Mouse (Mus musculus) limb, embryonic 13.5 days (tissue): ENCODE measurements around the gene Atxn7l1. TPM values are rescaled to one million over a fixed set of nuclear protein-coding genes. Genes with fewer than 3 reads are reported as not detected.

ENCODE experiments used
- ATAC-seq: fragments of 200-750 bp; cut with Nextera tagmentation; 2 replicates; pipeline ENCODE4 v1.8.0; 2017; ENCODE audit warnings: low read depth, moderate number of reproducible peaks, moderate TSS enrichment; ENCODE audit not compliant: low FRiP score
- H3K27ac ChIP-seq: fragments of 300-500 bp; sonication (generic); 2 replicates; pipeline ENCODE4 v1.5.1; 2015; ENCODE audit warnings: inconsistent platforms, mild to moderate bottlenecking, moderate library complexity
- H3K27me3 ChIP-seq: fragments of 300-500 bp; sonication (generic); 2 replicates; pipeline ENCODE4 v1.6.1; 2015; ENCODE audit warnings: mild to moderate bottlenecking, inconsistent platforms
- H3K36me3 ChIP-seq: fragments of 300-500 bp; sonication (generic); 2 replicates; pipeline ENCODE4 v1.6.1; 2015; ENCODE audit warnings: inconsistent platforms, mild to moderate bottlenecking, moderate library complexity
- H3K4me1 ChIP-seq: fragments of 300-500 bp; sonication (generic); 2 replicates; pipeline ENCODE4 v1.6.1; 2015; ENCODE audit warnings: inconsistent platforms
- H3K4me2 ChIP-seq: fragments of 300-500 bp; sonication (generic); replicated peaks from 2 replicates; pipeline ENCODE4 v1.6.1; 2015; ENCODE audit warnings: inconsistent platforms, mild to moderate bottlenecking, moderate library complexity
- H3K4me3 ChIP-seq: fragments of 300-500 bp; sonication (generic); 2 replicates; pipeline ENCODE4 v1.5.1; 2015; ENCODE audit warnings: moderate library complexity, mild to moderate bottlenecking, inconsistent platforms
- H3K9ac ChIP-seq: fragments of 300-500 bp; sonication (generic); 2 replicates; pipeline ENCODE4 v1.6.1; 2015; ENCODE audit warnings: mild to moderate bottlenecking, inconsistent platforms
- H3K9me3 ChIP-seq: fragments of 300-500 bp; sonication (generic); 2 replicates; pipeline ENCODE4 v1.6.1; 2016; ENCODE audit warnings: inconsistent platforms
- WGBS: fragments of 180-500 bp; shearing (Covaris S2); methylation state at CpG from one replicate; pipeline ENCODE4 v1.1.7; 2015; 5-methylcytosine and 5-hydroxymethylcytosine counted together
- polyA plus RNA-seq: library from polyadenylated mRNA; unstranded; fragments of >200 nt; fragmentation: Nextera tagmentation; extraction: Ambion mirVana; gene quantifications from 2 replicates; pipeline ENCODE4 v1.2.1, GENCODE M21; 2015

The Atxn7l1 gene
- polyA plus RNA-seq, 1 experiment from 2014 or later = 13.9 TPM

GRCm38 (mm10) chr12:33128702-33129101, 18.8 kb upstream of the Atxn7l1 start:
- Histone ChIP-seq H3K4me1 (peaks cover 9% of the 10 kb centered on the region; the same call in 1 of the 2 replicates), H3K27ac (no peak overlapping the region), H3K9ac (no peak overlapping the region), H3K27me3 (no peaks in the 10 kb centered on the region), H3K4me3 (no peak overlapping the region), H3K9me3 (no peaks in the 10 kb centered on the region), H3K36me3 (no peaks in the 10 kb centered on the region), H3K4me2 (no peak overlapping the region)
- WGBS = 67% methylated on average over 7 of the region's 7 CpGs
- ATAC-seq = no peak

DNA sequence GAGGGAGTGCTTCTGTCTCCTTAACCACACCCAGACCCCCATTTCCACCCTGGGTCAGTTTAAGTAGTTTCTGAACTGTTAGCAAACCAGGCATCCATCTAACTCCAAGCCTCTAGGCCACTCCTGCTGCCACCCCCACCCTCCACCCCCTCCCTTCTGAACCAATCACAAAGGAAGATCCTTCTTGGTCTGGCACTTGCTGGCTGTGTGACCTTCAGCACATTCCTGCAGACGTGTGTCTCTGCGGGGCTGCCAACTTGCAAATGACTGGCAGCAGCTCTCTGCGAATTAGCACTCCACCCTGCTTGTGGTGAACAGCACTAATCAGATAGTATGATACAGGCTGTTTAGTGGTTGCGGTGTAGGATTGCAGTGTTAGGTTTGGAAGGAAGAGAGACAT, 18.1 kb upstream of the Atxn7l1 start:
- 17% methylated on average over 4 of the region's 4 CpGs for WGBS
- no peak overlapping the region for H3K4me3 ChIP-seq
- H3K36me3 ChIP-seq = no peaks in the 10 kb centered on the region
- H3K4me1 ChIP-seq = peaks cover 9% of the 10 kb centered on the region; the same call in 1 of the 2 replicates
- no peak for ATAC-seq
- H3K9ac ChIP-seq = no peak overlapping the region
- no peaks in the 10 kb centered on the region for H3K9me3 ChIP-seq
- H3K4me2 ChIP-seq = no peak overlapping the region
- no peaks in the 10 kb centered on the region for H3K27me3 ChIP-seq
- H3K27ac ChIP-seq = no peak overlapping the region

GRCm38 (mm10) chr12:33130401-33130800, 17.1 kb upstream of the Atxn7l1 start:
- no peak overlapping the region for H3K4me2 ChIP-seq

GRCm38 (mm10) chr12:33131796-33132195, 15.7 kb upstream of the Atxn7l1 start:
- Histone ChIP-seq H3K9ac (no peak overlapping the region), H3K4me2 (no peak overlapping the region), H3K9me3 (no peaks in the 10 kb centered on the region), H3K36me3 (no peaks in the 10 kb centered on the region), H3K4me1 (peaks cover 9% of the 10 kb centered on the region; the same call in 1 of the 2 replicates), H3K27ac (no peak overlapping the region), H3K4me3 (no peak overlapping the region), H3K27me3 (no peaks in the 10 kb centered on the region)
- 57% methylated on average over 7 of the region's 7 CpGs for WGBS
- ATAC-seq = no peak

More at GRCm38 (mm10) chr12:33130401-33130800, 17.1 kb upstream of the Atxn7l1 start:
- 39% methylated on average over 8 of the region's 8 CpGs for WGBS
- no peak overlapping the region for H3K9ac ChIP-seq
- peaks cover 9% of the 10 kb centered on the region; the same call in 1 of the 2 replicates for H3K4me1 ChIP-seq
- no peaks in the 10 kb centered on the region for H3K9me3 ChIP-seq
- H3K4me3 ChIP-seq = no peak overlapping the region
- no peak for ATAC-seq
- no peaks in the 10 kb centered on the region for H3K27me3 ChIP-seq
- H3K36me3 ChIP-seq = no peaks in the 10 kb centered on the region
- no peak overlapping the region for H3K27ac ChIP-seq

DNA sequence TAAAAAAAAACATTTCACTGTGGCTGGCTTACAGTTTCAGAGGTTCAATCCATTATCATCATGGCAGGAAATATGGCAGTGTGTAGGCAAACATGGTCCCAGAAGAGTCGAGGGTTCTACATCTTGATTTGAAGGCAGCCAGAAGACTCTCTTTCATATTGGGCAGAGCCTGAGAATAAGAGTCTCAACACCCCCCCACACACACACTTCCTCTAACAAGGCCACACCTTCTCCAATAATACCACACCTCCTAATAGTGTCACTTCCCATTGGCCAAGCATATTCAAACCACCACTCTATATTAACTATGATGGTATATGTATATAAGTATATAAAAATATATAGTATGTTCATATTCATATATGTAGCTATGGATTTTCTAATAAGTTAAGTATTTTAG, 9.6 kb upstream of the Atxn7l1 start:
- Histone ChIP-seq H3K9me3 (no peaks in the 10 kb centered on the region), H3K27me3 (no peaks in the 10 kb centered on the region), H3K9ac (no peak overlapping the region), H3K4me1 (no peaks in the 10 kb centered on the region), H3K4me2 (no peak overlapping the region), H3K36me3 (no peaks in the 10 kb centered on the region), H3K27ac (no peak overlapping the region), H3K4me3 (no peak overlapping the region)
- ATAC-seq = no peak
- WGBS = 86% methylated on average over 1 of the region's 1 CpGs

- Histone ChIP-seq H3K9me3 (no peaks in the 10 kb centered on the region), H3K4me2 (no peak overlapping the region), H3K36me3 (no peaks in the 10 kb centered on the region), H3K4me3 (no peak overlapping the region), H3K4me1 (no peaks in the 10 kb centered on the region), H3K27ac (no peak overlapping the region), H3K27me3 (no peaks in the 10 kb centered on the region), H3K9ac (no peak overlapping the region)
- 0 out of 2 replicates have a peak, but pooled peaks have one; percentile 28 for ATAC-seq
- WGBS = 76% methylated on average over 3 of the region's 3 CpGs
Observed at GRCm38 (mm10) chr12:33139083-33139482, 8.4 kb upstream of the Atxn7l1 start.

DNA sequence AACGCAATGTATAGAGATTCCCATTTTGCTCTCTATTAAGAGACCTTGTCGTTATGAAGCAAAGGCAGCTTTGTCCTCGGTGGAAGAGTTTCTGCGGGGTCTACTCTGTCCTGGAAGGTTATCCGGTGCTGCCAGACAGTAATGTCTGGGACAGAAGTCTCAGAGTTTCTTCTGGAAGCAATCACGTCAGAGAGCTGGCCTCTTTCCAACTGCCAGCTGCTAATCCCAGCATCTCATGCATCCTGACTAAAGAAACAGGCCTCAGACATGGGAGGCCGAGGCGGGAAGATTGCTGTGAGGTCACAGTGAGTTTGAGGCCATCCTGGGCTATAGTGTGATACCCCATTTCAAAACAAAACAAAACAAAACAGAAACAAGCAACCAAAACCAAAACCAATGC, 3.0 kb upstream of the Atxn7l1 start:
- no peak overlapping the region for H3K27ac ChIP-seq
- no peak overlapping the region for H3K4me2 ChIP-seq
- H3K9me3 ChIP-seq = no peaks in the 10 kb centered on the region
- 64% methylated on average over 8 of the region's 8 CpGs for WGBS
- no peaks in the 10 kb centered on the region for H3K36me3 ChIP-seq
- ATAC-seq = no peak
- H3K27me3 ChIP-seq = peaks cover 18% of the 10 kb centered on the region
- no peak overlapping the region for H3K4me3 ChIP-seq
- peaks cover 18% of the 10 kb centered on the region for H3K4me1 ChIP-seq
- H3K9ac ChIP-seq = no peak overlapping the region

DNA sequence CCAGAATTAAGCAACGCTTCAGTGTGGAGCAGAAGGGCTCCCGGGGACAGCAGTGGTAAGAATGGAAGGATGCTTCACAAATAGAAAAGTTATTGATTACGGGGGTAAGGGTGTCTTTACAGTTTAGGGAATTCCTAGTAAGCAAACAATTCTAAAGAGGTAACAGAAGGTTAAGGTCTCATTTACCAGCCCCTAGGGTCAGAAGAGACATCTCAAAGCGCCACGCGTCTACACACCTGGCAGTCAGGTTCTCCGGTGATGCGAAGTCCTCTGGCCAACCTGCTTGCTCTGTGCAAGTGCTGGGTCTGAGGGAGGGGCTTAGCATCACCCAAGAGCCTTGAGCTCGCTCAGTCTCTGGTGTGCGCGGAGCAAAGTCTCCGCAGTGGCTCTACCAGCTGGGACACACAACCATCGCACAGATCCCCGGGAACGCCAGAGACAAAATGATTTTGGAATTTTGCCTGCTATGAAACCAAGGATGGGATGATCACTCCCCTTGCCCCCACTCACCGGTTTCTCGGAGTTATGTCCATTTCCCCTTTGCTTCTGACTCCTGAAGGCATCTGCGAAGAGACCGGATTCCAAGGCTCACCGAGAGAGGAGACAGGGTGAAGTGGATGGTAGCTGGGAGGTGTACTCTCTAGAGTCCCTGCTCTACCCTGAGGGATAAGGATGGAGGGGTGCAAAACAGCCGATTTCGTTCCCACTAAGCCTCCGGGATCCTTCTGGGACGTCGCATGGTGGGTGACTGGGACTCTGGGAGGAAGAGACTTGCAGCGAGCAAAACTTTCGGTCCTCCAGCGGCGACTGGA, 665 bp upstream of the Atxn7l1 start:
- WGBS = 6% methylated on average over 29 of the region's 29 CpGs
- no peak overlapping the region for H3K27ac ChIP-seq
- H3K9ac ChIP-seq = peak overlapping the region; percentile 70
- H3K4me2 ChIP-seq = peak overlapping the region; percentile 92
- H3K9me3 ChIP-seq = no peaks in the 10 kb centered on the region
- H3K4me1 ChIP-seq = peaks cover 26% of the 10 kb centered on the region
- peaks cover 18% of the 10 kb centered on the region for H3K27me3 ChIP-seq
- peak; percentile 72 for ATAC-seq
- H3K4me3 ChIP-seq = peak overlapping the region; percentile 74
- no peaks in the 10 kb centered on the region for H3K36me3 ChIP-seq

DNA sequence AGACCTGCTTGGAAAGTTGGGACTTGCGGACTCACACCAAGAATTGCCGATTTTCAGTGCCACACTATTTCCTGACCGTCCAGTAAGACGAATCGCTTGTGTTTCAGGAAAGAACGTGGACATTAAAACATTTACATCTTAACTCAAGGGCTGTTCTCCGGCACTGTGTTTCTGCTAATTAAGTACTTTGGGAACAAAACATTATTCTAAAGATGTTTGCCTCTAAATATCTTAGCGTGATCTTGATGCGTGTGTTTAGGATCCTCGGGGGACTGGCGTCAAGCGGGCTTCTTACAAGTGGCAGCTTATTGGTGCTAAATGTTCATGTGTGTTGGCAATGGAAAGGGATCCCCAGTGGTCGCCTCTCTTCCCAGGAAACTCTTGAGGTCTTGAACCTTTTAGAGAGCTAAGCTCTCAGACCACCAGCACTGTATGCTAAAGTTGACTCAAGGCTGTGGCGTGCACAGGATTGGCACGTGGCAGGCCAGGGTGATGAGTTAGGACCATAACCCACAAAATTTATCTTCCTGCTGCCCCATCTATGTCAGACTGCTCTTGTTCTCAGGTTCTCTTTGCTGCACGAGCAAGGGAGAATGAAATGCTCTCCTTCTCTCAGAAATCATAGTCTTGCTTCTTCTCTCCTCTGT, 2.2 kb downstream of the Atxn7l1 start:
- H3K9me3 ChIP-seq = no peaks in the 10 kb centered on the region
- no peak overlapping the region for H3K9ac ChIP-seq
- peaks cover 26% of the 10 kb centered on the region for H3K4me1 ChIP-seq
- no peak for ATAC-seq
- H3K4me3 ChIP-seq = no peak overlapping the region
- WGBS = 93% methylated on average over 16 of the region's 16 CpGs
- no peaks in the 10 kb centered on the region for H3K36me3 ChIP-seq
- no peak overlapping the region for H3K27ac ChIP-seq
- H3K27me3 ChIP-seq = peaks cover 18% of the 10 kb centered on the region
- H3K4me2 ChIP-seq = peak overlapping the region; percentile 92; the same call in 1 of the 2 replicates

DNA sequence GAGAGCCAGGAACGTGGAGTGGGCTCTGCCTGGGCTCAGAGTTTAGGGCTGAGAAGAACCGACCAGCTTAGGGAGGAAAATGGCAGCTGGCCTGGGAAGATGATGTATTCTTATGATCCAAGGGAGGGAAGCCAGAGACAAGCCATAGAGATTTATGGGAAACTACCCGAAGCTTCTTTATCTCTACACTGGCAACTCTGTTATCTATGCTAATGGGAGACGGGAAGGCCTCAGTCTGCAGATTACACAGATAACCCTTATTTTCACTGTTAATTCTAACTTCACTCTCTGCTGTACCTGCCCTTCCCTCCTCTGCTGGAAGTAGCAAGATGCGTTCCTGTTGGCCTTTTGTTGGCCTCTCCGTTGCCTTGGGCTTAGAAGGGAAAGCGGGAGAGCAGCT, 5.6 kb downstream of the Atxn7l1 start:
- 74% methylated on average over 7 of the region's 7 CpGs for WGBS
- Histone ChIP-seq H3K4me2 (no peak overlapping the region), H3K9ac (no peak overlapping the region), H3K4me3 (no peak overlapping the region), H3K4me1 (peaks cover 20% of the 10 kb centered on the region), H3K27ac (no peak overlapping the region), H3K27me3 (no peaks in the 10 kb centered on the region), H3K36me3 (peaks cover 9% of the 10 kb centered on the region), H3K9me3 (no peaks in the 10 kb centered on the region)
- ATAC-seq = no peak

DNA sequence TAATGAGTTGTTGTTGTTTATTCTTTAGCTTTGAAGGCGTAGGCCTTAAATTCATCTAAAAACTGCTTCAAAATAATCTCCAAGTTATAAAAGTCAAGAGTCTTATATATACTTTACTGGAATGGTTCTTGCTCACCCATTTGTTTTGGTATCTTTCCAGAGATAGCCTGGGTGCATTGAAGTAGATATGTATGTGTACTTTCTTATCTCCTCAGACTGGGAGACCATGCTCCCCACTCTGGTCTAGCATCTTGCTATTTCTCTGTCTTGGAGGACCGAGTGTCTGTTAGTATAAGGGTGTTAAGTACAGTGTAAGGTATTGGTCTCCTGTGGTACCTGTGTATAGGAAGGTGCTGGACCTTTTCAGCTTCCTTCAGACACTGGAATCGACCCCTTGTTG, 6.4 kb downstream of the Atxn7l1 start:
- Histone ChIP-seq H3K36me3 (peaks cover 9% of the 10 kb centered on the region), H3K4me2 (no peak overlapping the region), H3K27ac (no peak overlapping the region), H3K9ac (no peak overlapping the region), H3K4me3 (no peak overlapping the region), H3K27me3 (no peaks in the 10 kb centered on the region), H3K4me1 (peaks cover 14% of the 10 kb centered on the region), H3K9me3 (no peaks in the 10 kb centered on the region)
- no peak for ATAC-seq
- 94% methylated on average over 3 of the region's 3 CpGs for WGBS

DNA sequence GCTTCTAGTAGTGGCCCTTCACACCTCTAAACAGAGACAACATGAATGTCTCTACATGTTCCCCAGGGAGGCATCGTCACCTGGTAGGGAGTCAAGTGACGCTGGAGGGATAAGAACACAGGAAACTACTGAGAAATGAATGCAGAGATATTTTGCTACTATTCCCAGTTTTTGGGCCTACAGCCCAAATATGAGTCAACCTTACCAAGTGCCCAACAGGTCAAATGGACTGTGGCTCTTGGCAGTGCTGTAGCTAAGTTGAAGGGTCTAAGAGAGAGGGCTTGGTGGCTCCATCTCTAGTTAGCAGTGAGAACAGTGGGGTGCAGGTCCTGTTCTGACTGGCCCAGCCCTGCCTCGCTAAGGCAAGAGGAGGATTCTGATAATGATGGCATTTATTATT, 7.2 kb downstream of the Atxn7l1 start:
- no peaks in the 10 kb centered on the region for H3K27me3 ChIP-seq
- no peaks in the 10 kb centered on the region for H3K9me3 ChIP-seq
- peaks cover 12% of the 10 kb centered on the region for H3K36me3 ChIP-seq
- no peak overlapping the region for H3K27ac ChIP-seq
- H3K4me3 ChIP-seq = no peak overlapping the region
- ATAC-seq = no peak
- H3K4me1 ChIP-seq = peaks cover 5% of the 10 kb centered on the region; the same call in 1 of the 2 replicates
- H3K4me2 ChIP-seq = no peak overlapping the region
- H3K9ac ChIP-seq = no peak overlapping the region
- WGBS = 94% methylated on average over 3 of the region's 3 CpGs
